Mouse (Mus musculus): Measurements from ENCODE around the gene Zfp184. TPM values are rescaled to one million over a fixed set of nuclear protein-coding genes. Genes with fewer than 3 reads are reported as not detected.

Gene Zfp184
- polyA plus RNA-seq, 2 experiments, result 0.41 to 0.50 TPM

DNA sequence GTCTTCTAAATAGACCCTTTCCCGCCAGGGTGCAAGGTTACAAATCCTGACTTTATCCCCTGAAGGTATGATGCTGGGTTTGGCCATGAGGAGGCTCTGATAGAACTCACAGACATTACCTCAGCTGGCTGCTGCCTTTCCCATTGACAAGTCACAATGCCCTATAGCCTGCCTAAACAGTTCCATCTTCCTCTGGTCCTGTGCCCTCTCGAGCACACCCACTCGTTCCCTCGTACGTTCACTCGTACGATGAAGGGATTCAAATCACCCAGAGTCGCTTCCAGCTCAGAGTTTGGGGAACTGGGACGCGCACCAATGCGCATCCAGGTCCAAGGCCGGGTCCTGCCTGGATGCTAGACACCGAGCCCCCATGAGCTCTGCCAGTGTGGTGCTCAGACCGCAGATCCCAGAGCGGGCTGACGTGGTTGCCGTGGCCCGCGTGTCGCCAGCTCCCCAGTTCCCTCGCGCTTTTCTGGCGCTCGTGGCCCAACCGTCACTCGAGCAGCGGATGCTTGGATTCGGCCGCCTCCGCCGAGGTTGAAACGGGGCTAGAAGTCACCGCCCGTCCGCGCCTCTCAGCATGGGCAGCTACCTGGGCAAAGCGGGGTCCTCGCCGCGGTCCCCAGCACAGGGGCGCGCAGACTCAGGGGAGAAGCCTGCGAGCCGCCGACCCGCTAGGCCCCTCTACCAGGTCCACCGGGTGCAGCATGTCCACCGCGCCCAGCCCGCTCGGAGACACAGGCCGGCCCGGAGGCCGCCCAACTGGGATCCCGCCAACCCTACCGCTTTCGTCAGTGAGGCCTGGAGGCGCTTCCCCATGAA is 36.3 kb downstream of the Zfp184 start, which contains the start of gene Pom121l2:
Pom121l2 (plus strand) TSS at position 214 of the 822 bp plus-strand sequence.
- under 1% methylated on average over 58 of the region's 58 CpGs for WGBS (ENCODE audit: insufficient replicate concordance)
- Histone ChIP-seq H3K4me3 (ENCODE audit: insufficient read depth in 1 of 2, low read depth in 2 of 2, low read length in 2 of 2) (peak within 1 kb of the TSS; percentile 21 to 42), H3K9me3 (ENCODE audit: control insufficient read depth, low read length) (no peaks in the 10 kb centered on the region), H3K9ac (replicated peaks) (no peak within 1 kb of the TSS), H3K4me2 (ENCODE audit: low read depth) (peak within 1 kb of the TSS; percentile 58), H3K27ac (no peak within 1 kb of the TSS), H3K36me3 (replicated peaks; ENCODE audit: control insufficient read depth, insufficient read depth, low read depth) (no peaks in the 10 kb centered on the region), H3K4me1 (replicated peaks; ENCODE audit: control insufficient read depth in 2 of 2, insufficient read depth in 2 of 2, low read length in 1 of 2) (no peaks in the 10 kb centered on the region), H3K27me3 (ENCODE audit: control insufficient read depth, insufficient read depth, low read length) (peaks cover 55% of the 10 kb centered on the region)
- no peak for TF ChIP-seq CTCF (IDR thresholded peaks at IDR 0.05; ENCODE audit: low read depth)
- TF ChIP-seq EP300 (IDR thresholded peaks at IDR 0.05; ENCODE audit: low read depth), result no peak
- DNase-seq (ENCODE audit: low read depth in 3 of 3, low spot score in 3 of 3) (no peak), ATAC-seq (ENCODE audit: insufficient read depth) (no peak)

DNA sequence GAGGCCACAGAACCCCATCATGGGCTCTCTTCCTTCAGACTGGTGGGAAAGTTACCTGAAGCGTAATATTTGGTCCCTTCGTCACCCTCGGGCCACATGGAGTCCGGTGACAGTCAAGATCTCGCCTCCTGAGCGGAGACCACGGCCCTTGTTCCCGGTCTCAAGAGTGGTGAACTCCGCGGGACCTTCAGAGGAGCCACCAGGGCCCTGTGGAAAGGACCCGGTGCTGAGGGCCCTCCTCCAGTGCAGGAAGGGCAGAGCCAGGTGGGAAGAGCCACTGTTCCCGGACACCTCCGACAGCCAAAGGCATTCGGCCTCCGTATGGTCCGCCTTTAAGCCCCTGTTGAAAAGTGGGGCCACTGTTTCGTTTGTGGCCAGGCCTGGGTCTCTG is 36.9 kb downstream of the Zfp184 start:
- Histone ChIP-seq H3K36me3 (replicated peaks; ENCODE audit: control insufficient read depth, insufficient read depth, low read depth) (no peaks in the 10 kb centered on the region), H3K4me2 (ENCODE audit: low read depth) (peak overlapping the region; percentile 58), H3K9ac (replicated peaks) (no peak overlapping the region), H3K9me3 (ENCODE audit: control insufficient read depth, low read length) (no peaks in the 10 kb centered on the region), H3K27ac (no peak overlapping the region), H3K4me1 (replicated peaks; ENCODE audit: control insufficient read depth in 2 of 2, insufficient read depth in 2 of 2, low read length in 1 of 2) (no peaks in the 10 kb centered on the region), H3K27me3 (ENCODE audit: control insufficient read depth, insufficient read depth, low read length) (peaks cover 55% of the 10 kb centered on the region), H3K4me3 (ENCODE audit: insufficient read depth in 1 of 2, low read depth in 2 of 2, low read length in 2 of 2) (peak overlapping the region; percentile 21 to 42; a peak in 2 of 4 replicates)
- 8% methylated on average over 17 of the region's 17 CpGs for WGBS (ENCODE audit: insufficient replicate concordance)
- TF ChIP-seq EP300 (IDR thresholded peaks at IDR 0.05; ENCODE audit: low read depth), result no peak
- no peak for TF ChIP-seq CTCF (IDR thresholded peaks at IDR 0.05; ENCODE audit: low read depth)
- ATAC-seq (ENCODE audit: insufficient read depth) (no peak), DNase-seq (ENCODE audit: low read depth in 3 of 3, low spot score in 3 of 3) (no peak)

DNA sequence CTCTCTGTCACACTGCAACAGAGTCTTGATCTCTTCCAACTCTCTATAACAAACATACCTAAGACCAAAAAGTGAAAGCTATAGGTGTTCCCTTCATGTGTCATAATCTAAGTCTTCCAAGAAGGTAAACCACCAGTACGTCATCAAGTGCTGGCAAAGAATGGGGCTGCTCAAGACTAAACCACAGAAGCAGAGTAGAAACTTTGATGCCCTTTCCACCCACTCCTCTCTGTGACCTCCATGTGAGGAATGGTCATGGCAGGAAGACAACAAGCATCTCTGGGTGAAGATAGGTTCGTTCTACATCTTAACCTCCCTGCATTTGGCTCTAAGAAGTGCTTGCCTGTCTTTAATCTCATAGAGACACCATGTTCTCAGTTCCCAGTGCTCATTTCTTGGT is 39.6 kb downstream of the Zfp184 start:
- TF ChIP-seq CTCF (IDR thresholded peaks at IDR 0.05; ENCODE audit: low read depth), result no peak
- no peak for TF ChIP-seq EP300 (IDR thresholded peaks at IDR 0.05; ENCODE audit: low read depth)

DNA sequence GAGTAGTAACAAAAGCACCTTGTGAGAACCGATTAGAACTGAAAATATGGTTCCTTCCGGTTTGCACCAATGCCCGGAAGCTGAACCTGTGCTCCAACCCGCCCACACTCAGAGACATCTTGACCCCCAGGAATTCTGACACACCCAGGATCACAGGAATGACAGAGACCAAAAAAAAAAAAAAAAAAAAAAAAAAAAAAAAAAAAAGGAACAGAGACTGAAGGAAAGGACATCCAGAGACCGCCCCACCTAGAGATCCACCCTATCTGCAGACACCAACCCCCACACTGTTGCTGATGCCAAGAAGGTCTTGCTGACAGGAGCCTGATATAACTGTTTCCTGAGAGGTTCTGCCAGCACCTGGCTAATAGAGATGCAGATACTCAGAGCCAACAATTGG is 47.7 kb downstream of the Zfp184 start:
- Histone ChIP-seq H3K27me3 (ENCODE audit: control insufficient read depth, insufficient read depth, low read length) (peaks cover 23% of the 10 kb centered on the region), H3K27ac (no peak overlapping the region), H3K36me3 (replicated peaks; ENCODE audit: control insufficient read depth, insufficient read depth, low read depth) (no peaks in the 10 kb centered on the region), H3K4me1 (replicated peaks; ENCODE audit: control insufficient read depth in 2 of 2, insufficient read depth in 2 of 2, low read length in 1 of 2) (peaks cover 0 to 18% of the 10 kb centered on the region in 2 experiments; a peak in 3 of 4 replicates), H3K9me3 (ENCODE audit: control insufficient read depth, low read length) (no peaks in the 10 kb centered on the region), H3K4me3 (ENCODE audit: insufficient read depth in 1 of 2, low read depth in 2 of 2, low read length in 2 of 2) (no peak overlapping the region), H3K9ac (replicated peaks) (no peak overlapping the region), H3K4me2 (ENCODE audit: low read depth) (no peak overlapping the region)
- ATAC-seq (ENCODE audit: insufficient read depth), result no peak
- 73% methylated on average over 5 of the region's 5 CpGs for WGBS (ENCODE audit: insufficient replicate concordance)
- TF ChIP-seq EP300 (IDR thresholded peaks at IDR 0.05; ENCODE audit: low read depth) (no peak), CTCF (IDR thresholded peaks at IDR 0.05; ENCODE audit: low read depth) (no peak)
- no peak for DNase-seq (ENCODE audit: low read depth in 3 of 3, low spot score in 3 of 3)

More for the DNA sequence above, 39.6 kb downstream of the Zfp184 start:
- Histone ChIP-seq H3K4me2 (ENCODE audit: low read depth) (no peak overlapping the region), H3K27me3 (ENCODE audit: control insufficient read depth, insufficient read depth, low read length) (peaks cover 47% of the 10 kb centered on the region), H3K9ac (replicated peaks) (no peak overlapping the region), H3K4me1 (replicated peaks; ENCODE audit: control insufficient read depth in 2 of 2, insufficient read depth in 2 of 2, low read length in 1 of 2) (no peaks in the 10 kb centered on the region), H3K27ac (no peak overlapping the region), H3K36me3 (replicated peaks; ENCODE audit: control insufficient read depth, insufficient read depth, low read depth) (no peaks in the 10 kb centered on the region), H3K4me3 (ENCODE audit: insufficient read depth in 1 of 2, low read depth in 2 of 2, low read length in 2 of 2) (no peak overlapping the region), H3K9me3 (ENCODE audit: control insufficient read depth, low read length) (no peaks in the 10 kb centered on the region)
- WGBS (ENCODE audit: insufficient replicate concordance), result 54% methylated on average over 2 of the region's 2 CpGs
- DNase-seq (ENCODE audit: low read depth in 3 of 3, low spot score in 3 of 3), result no peak
- no peak for ATAC-seq (ENCODE audit: insufficient read depth)

DNA sequence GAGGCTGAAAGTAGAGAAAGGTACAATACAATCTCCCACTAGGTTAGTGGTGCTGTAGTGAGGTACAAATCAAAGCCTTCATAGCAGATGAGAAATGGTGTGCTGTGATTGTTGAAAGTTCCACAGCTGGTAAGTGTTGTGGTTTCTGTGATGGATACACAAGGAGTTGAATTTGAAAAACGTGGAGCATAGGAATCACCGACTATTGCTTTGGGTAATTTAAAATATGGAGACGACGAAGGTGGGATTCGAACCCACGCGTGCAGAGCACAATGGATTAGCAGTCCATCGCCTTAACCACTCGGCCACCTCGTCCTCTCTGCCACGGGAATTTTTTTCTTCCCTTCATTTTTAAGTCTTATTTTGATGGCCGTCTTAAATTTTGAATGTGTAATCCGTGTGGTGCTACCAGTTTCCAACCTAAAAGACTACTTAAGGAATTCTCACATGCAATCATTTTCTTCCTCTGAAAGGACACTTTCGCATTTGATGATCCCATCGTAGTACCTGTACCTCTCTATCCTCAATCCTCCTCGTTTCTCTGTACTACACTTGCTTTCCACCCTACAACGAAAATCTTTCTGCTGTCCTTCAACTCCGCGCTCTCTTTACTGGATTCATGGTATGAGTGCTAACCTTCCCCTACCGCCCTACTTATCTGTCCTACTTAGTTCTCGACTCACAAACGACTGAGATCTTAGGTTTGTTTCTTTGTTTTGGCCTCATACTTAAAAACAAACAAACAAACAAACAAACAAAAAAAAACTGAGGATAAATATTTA is 49.3 kb downstream of the Zfp184 start:
- under 1% methylated on average over 22 of the region's 22 CpGs for WGBS (ENCODE audit: insufficient replicate concordance)
- no peaks in the 10 kb centered on the region for H3K9me3 ChIP-seq (ENCODE audit: control insufficient read depth, low read length)
- H3K27me3 ChIP-seq (ENCODE audit: control insufficient read depth, insufficient read depth, low read length), result peaks cover 39% of the 10 kb centered on the region
- H3K4me1 ChIP-seq (replicated peaks; ENCODE audit: control insufficient read depth in 2 of 2, insufficient read depth in 2 of 2, low read length in 1 of 2), result peaks cover 0 to 18% of the 10 kb centered on the region in 2 experiments; a peak in 3 of 4 replicates
- no peak overlapping the region for H3K9ac ChIP-seq (replicated peaks)
- no peak overlapping the region for H3K27ac ChIP-seq
- H3K36me3 ChIP-seq (replicated peaks; ENCODE audit: control insufficient read depth, insufficient read depth, low read depth), result no peaks in the 10 kb centered on the region
- TF ChIP-seq EP300 (IDR thresholded peaks at IDR 0.05; ENCODE audit: low read depth) (no peak), CTCF (IDR thresholded peaks at IDR 0.05; ENCODE audit: low read depth) (no peak)
- H3K4me3 ChIP-seq (ENCODE audit: insufficient read depth in 1 of 2, low read depth in 2 of 2, low read length in 2 of 2), result no peak overlapping the region
- peak overlapping the region; percentile 74 for H3K4me2 ChIP-seq (ENCODE audit: low read depth)
- ATAC-seq (ENCODE audit: insufficient read depth), result peak; percentile 83
- no peak for DNase-seq (ENCODE audit: low read depth in 3 of 3, low spot score in 3 of 3)

Data from liver, embryonic 14.5 days (tissue).